Mouse (Mus musculus): ENCODE measurements around the gene Olfr1294. TPM values are rescaled to one million over a fixed set of nuclear protein-coding genes. Genes with fewer than 3 reads are reported as not detected.

Gene Olfr1294
- not detected in 2 replicates for polyA plus RNA-seq (2012; rRNA removed)

DNA sequence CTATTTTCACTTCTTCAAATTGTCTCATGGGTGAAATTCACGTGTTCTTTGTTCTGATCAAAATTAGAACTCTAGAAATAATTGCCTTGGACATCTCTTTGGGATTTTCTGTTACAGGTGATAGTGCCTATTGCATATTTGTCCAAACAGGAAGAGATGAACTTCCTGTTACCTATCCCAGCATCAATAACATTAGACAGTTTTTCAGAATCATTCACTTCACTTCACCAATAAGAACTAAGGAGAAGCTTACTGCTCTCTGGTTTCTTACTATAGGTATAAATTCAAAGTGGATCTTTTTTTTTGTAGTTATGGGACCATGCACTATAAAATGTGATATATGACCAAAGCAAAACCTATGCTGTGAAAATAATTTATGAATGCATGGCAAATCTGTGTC is at the start of gene Olfr1294:
Gene Olfr1294, minus strand, starts transcription at position 101 of the 400 bp plus-strand sequence.

DNA sequence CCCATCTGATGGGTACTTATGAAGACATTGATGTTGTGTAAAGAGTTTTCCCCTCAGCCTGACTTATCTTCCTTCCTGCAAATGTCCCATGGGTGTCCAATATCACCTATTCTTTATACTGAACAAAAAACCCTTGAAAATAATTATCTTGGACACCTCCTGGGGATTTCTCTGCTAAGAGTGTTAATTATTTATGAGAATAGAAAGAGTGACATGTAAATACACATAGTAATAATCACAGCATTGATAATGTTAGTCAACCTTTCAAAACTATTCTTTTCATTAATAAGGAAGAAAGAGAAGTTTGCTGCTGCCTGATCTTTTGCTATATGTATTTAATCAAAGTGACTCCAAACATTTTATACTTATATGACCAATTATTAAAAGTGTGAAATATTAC is 29.5 kb upstream of the Olfr1294 start, which contains the start of gene Olfr1295:
Gene Olfr1295, minus strand, starts transcription at position 101 of the 400 bp plus-strand sequence.

DNA sequence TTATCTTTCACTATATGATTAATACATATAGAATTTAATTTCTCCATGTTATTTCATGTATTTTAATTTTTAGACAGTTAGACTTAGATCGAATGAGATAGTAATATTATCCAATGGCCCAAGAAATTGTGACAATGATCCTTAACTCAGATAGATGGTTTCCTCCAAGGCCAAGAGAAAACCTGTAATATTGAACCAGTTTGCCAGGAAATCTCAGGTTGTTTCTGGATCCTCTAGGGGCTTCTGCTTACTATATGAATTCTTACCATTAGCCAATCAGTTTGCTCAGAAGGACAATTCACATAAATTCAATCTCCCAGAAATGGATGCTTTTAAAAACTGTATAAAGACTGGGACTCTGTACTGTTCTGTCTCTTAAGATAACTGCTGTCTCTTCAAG is 15.2 kb downstream of the Olfr1294 start, which contains the start of gene Olfr1293-ps:
Gene Olfr1293-ps, plus strand, starts transcription at position 301 of the 400 bp plus-strand sequence.

DNA sequence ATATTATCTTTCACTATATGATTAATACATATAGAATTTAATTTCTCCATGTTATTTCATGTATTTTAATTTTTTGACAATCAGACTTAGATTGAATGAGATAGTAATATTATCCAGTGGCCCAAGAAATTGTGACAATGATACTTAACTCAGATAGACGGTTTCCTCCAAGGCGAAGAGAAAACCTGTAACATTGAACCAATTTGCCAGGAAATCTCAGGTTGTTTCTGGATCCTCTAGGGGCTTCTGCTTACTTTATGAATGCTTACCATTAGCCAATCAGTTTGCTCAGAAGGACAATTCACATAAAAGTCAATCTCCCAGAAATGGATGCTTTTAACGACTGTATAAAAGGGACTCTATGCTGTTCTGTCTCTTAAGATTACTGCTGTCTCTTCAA is 43.2 kb downstream of the Olfr1294 start, which contains the start of gene Olfr1291-ps1:
Gene Olfr1291-ps1, plus strand, starts transcription at position 301 of the 400 bp plus-strand sequence.

DNA sequence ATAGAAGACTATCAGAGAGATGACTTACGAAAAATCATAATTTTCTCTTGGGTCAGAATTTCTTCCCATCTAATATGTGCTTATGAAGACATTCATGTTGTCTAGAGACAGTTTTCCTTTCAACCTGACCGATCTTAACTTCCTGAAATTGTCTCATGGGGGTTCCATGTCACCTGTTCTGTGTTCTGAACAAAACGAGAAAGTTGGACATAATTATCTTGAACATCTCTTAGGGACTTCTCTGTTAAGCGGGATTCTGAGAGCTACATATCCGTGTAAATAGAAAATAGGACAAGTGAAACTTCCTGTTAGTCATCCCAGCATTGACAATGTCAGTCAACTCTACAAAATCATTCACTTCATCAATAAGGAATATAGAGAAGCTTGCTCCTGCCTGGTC is 46.4 kb downstream of the Olfr1294 start, which contains the start of gene Olfr1290:
Gene Olfr1290, minus strand, starts transcription at position 101 of the 400 bp plus-strand sequence.

Other genes with a start within 250 kb of the Olfr1294 start
- gene Olfr1279, start 239.7 kb downstream of the Olfr1294 start, polyA plus RNA-seq (2012; rRNA removed): not detected in 2 replicates
- not detected in 2 replicates for gene Olfr1280, start 226.3 kb downstream of the Olfr1294 start, polyA plus RNA-seq (2012; rRNA removed)
- gene Olfr1281, start 213.8 kb downstream of the Olfr1294 start, polyA plus RNA-seq (2012; rRNA removed): not detected in 2 replicates
- not detected in 2 replicates for gene Olfr1282, start 204.2 kb downstream of the Olfr1294 start, polyA plus RNA-seq (2012; rRNA removed)
- not detected in 2 replicates for gene Olfr1283, start 173.5 kb downstream of the Olfr1294 start, polyA plus RNA-seq (2012; rRNA removed)
- gene Olfr1284, start 164.8 kb downstream of the Olfr1294 start, polyA plus RNA-seq (2012; rRNA removed): not detected in 2 replicates
- gene Olfr1286, start 117.2 kb downstream of the Olfr1294 start, polyA plus RNA-seq (2012; rRNA removed): not detected in 2 replicates
- gene Olfr1287, start 91.1 kb downstream of the Olfr1294 start, polyA plus RNA-seq (2012; rRNA removed): not detected in 2 replicates
- gene Olfr1288, start 66.2 kb downstream of the Olfr1294 start, polyA plus RNA-seq (2012; rRNA removed): not detected in 2 replicates
- gene Olfr1289, start 59.5 kb downstream of the Olfr1294 start, polyA plus RNA-seq (2012; rRNA removed): not detected in 2 replicates
- gene Olfr1290, start 46.5 kb downstream of the Olfr1294 start, polyA plus RNA-seq (2012; rRNA removed): not detected in 2 replicates
- gene Olfr1291-ps1, start 43.1 kb downstream of the Olfr1294 start, polyA plus RNA-seq (2012; rRNA removed): not detected in 2 replicates
- gene Olfr1293-ps, start 15.1 kb downstream of the Olfr1294 start, polyA plus RNA-seq (2012; rRNA removed): not detected in 2 replicates
- gene Olfr1295, start 29.4 kb upstream of the Olfr1294 start, polyA plus RNA-seq (2012; rRNA removed): not detected in 2 replicates
- gene Olfr1297, start 86.2 kb upstream of the Olfr1294 start, polyA plus RNA-seq (2012; rRNA removed): not detected in 2 replicates
- not detected in 2 replicates for gene Olfr1298, start 108.9 kb upstream of the Olfr1294 start, polyA plus RNA-seq (2012; rRNA removed)
- not detected in 2 replicates for gene Olfr1299, start 121.1 kb upstream of the Olfr1294 start, polyA plus RNA-seq (2012; rRNA removed)
- gene Olfr1301, start 210.7 kb upstream of the Olfr1294 start, polyA plus RNA-seq (2012; rRNA removed): not detected in 2 replicates
- gene Olfr1302, start 237.1 kb upstream of the Olfr1294 start, polyA plus RNA-seq (2012; rRNA removed): not detected in 2 replicates

All from ovary, adult 2 months (tissue).